Mouse (Mus musculus) heart, postnatal 36 days (tissue): ENCODE measurements at regions not wholly inside any gene's neighbourhood (a gene's known extent, or its start where the extent isn't known, plus 50 kb on each side); places are given as distances from the start of the nearest gene placed in this dataset.

Experiments
- DNase-seq, 2 experiments: peaks; one replicate each; pipeline ENCODE4 v3.0.0; 2021 to 2022
- intact Hi-C: fragments of 180-260 bp; cut with DNase I; formaldehyde crosslinking; loops from one replicate; pipeline ENCODE4 v1.15.1; 2025

DNA sequence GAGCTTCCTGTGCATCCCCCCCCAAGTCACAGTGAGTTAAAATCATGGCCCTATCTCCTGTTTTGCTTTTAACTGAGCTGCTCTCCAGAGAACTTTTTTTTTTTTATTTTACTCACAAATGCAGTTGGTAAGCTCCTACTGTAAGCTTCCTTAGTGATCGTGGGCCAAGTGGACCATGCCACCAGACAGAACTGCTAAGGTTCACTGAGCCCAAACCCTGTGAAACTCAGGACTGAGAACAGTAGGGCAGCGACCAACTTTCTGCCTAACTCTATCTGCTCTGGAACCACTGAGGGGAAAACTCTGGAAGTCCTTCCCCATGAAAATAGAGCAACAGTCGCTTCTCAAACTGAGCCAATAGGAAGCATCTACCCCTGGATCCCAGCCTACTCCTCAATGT lies 1041.8 kb downstream of the Fam19a2 start:
- DNase-seq: no peak
- intact Hi-C loops: no loop called here

- intact Hi-C loops: no loop called here
- DNase-seq: no peak
These were observed 1055.0 kb downstream of the Fam19a2 start for GRCm38 (mm10) chr10:124318761-124319160.

DNA sequence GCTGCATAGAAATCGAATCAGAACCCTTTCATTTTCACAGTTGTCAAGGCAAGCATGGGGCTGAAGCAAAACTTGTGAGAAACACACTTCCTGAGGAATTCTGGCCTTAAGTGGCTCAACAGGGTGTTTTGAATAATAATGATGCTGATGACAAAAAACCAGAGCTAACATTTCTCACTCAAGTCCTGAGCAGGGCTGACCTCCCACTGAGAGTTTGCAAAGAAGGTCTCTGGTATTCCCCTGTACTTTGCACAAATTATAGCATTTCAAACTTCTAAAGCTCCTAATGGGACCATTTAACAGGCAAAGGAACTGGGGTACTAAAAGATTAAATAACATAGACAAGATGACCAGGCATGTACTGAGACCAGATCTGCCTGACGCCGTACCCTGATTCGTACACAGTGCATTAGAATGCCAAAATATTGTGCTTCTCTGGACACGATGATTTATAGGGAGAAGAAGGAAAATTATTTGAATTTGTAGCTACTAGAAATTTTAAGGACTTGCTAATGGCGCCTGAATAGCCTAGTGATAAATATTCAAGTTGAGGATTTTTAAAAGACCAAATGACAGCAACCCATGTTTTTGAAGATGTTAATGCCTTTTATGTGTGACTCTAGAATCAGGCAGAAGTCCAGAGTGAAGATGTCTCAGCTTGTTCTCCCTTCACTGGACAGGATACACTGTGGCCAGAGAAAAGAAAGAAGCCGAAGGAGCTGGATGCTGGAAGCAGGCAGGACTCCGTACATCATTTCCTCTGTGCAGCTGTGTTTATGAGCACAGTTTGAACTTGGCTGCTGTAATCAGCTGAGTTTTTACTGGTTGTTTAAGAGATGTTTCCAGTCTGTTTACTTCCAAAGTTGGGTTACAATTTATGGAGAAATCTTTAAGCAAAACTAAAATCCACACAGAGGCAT lies 1056.7 kb downstream of the Fam19a2 start:
- DNase-seq: no peak
- intact Hi-C loops: no loop called here

- intact Hi-C loops: no loop called here
These were observed 1056.8 kb downstream of the Slc16a7 start for GRCm38 (mm10) chr10:124332491-124332890.

DNA sequence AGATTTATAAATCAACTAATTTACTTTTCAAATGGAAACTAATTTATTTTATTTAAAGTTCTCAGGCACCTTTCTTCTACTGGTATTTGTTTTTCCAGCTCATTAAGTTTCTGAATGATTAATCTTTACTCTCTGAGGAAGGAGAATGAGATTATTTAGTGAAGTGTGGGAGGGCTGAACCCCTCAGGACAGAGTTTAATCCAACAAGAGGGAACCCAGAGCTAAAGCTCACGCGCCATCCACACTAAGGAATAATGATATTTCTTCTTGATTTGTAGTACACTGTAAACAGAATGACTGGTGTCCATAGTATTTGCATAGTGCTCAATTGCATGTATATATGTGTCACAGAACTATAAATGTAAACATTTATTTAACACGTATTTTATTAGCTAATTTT lies 1050.3 kb downstream of the Slc16a7 start:
- intact Hi-C loops: no loop called here
- no peak for DNase-seq

More at GRCm38 (mm10) chr10:124332491-124332890, 1056.8 kb downstream of the Slc16a7 start:
- no peak for DNase-seq

DNA sequence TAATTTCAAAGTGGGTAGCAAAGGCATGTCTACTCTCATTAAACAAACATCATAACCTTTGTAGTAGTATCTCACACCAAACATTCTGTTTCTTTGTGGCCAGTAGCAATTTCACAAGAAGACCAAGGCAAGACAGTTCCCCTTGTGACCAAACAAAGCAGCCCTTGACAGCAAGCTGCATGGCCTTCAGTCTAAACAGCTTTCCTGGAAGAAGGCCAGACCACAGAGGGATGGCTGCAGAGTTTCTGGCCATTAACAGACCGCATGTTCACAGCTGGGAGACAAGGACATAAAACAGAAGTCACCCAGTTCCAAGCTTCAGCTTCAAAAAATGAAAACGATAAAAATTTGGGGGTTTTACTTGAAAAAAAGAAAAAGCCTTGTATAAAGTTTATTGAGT lies 1040.0 kb downstream of the Slc16a7 start:
- peak; percentile 6 to 18 for DNase-seq
- intact Hi-C loops: no loop called here

DNA sequence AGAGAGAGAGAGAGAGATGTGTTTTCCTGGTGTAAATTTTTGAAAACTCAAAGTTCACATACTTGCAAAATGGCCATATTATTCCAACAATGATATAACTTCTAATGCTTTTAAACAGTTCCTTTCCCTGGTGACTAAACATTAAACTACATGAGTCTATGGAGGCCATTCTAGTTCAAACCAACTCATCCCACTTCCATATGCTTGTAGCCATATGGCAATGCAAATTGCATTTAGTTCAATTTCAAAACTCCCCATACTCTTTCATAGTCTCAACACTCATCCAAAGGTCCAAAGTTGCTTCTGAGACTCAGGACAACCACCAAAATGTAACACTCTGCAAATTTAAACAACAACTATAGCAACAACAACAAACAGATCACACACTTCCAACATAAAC lies 1026.5 kb downstream of the Slc16a7 start:
- intact Hi-C loops: no loop called here
- no peak for DNase-seq

- intact Hi-C loops: no loop called here
- DNase-seq: no peak
These were observed 1018.3 kb downstream of the Slc16a7 start for GRCm38 (mm10) chr10:124370994-124371393.

GRCm38 (mm10) chr10:124402647-124403046 lies 986.6 kb downstream of the Slc16a7 start:
- intact Hi-C loops: no loop called here
- DNase-seq: no peak

DNA sequence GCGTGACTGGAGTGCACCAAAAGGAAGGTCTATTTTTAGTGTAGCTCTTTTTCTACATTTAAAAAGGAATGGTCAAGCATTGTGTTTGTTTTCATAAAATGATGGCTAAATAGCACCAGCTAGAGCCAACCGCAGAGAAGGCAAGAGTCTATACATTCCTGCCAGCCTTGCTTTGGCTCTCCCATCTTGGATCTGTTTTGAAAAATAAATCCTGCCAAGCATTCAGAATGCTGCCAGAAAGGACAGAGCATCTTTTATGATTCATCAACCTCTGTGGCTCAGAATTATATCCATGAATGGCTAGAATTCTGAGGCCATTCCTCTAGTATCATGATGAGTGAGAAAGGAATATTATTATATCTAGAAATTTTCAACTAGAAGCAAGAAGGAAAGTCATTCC lies 979.6 kb downstream of the Slc16a7 start:
- DNase-seq: no peak
- intact Hi-C loops: no loop called here

- intact Hi-C loops: no loop called here
- no peak for DNase-seq
These were observed 972.7 kb downstream of the Slc16a7 start for GRCm38 (mm10) chr10:124416531-124416930.

DNA sequence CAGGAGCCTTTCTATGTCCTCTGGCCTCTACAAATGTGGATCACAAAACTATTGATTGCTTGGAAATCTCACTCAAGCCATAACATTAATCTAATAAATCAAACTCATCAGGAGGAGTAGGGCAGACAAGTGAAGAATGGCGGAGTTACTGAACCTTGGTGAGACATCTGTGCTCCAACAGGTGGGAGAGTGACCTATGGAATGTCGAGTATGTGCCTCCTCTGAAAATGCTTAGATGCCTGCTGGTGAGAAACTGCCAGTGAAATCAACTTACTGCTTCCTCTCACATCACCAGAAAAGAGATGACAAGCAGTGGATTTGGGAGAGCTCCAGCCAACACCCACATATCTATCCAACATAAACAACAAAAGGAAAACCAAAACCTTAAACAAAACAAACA lies 965.8 kb downstream of the Slc16a7 start:
- DNase-seq: no peak
- intact Hi-C loops: no loop called here
